Mouse (Mus musculus): ENCODE results near the gene Tnfrsf23.

Tnfrsf23 gene

DNA sequence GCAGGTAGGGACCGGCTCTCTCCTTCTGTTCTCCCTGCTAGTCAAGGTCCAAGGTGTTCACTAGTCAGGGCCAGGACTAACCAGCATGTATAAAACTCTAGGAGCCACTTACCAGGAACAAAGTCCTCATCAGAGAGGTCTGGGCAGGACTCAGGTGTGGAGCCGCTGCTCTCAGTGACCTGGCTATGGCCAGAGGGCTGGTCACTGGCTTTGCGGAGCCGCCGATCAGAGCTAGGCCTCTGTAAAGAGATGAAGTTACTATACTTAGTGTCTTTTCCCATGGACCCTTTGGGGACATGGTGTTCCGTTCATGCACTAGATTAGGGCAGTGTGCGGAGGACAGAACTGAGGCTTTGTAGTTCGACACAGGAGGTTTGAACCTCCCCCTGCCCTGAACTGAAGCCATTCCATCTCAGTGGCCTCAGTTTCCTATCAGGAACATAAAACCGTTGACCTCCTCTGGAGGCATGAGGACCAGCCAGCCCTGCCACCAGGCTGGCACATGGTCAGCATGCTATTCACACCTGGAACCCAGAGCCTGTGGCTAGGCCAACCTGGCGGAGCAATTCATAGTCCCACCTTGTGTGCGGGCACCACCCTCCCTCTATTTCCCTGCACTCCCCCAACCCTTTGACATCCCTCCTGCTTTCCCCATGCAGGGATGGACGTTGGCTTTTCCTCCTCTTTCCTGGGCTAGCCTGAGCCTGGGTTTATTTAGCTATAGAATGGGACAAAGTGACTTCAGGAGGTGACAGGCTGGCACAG is 7.3 kb upstream of the Tnfrsf23 start:
- TF ChIP-seq GATA4 (IDR thresholded peaks at IDR 0.05; ENCODE audit: insufficient replicate concordance, low read length) = no peak

DNA sequence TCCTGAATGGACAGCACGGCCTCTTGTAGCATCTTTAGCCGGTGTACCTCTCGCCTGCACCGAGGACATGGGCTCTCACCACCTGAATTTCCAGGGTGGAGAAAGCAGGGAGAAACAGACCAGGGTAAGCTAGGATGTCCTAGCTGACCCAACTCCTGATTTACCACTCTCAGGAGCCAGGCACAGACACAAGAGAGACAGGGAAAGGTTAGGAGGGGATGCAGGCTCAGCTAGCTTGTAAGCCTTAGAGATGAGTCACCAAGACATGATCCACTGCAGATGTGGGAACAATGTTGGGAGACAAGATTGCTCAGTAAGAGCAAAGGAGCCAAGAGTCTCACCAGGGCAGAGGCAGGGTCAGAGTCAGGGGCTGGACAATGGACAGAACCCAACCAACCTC is 6.2 kb upstream of the Tnfrsf23 start:
- no peak for TF ChIP-seq GATA4 (IDR thresholded peaks at IDR 0.05; ENCODE audit: insufficient replicate concordance, low read length)

DNA sequence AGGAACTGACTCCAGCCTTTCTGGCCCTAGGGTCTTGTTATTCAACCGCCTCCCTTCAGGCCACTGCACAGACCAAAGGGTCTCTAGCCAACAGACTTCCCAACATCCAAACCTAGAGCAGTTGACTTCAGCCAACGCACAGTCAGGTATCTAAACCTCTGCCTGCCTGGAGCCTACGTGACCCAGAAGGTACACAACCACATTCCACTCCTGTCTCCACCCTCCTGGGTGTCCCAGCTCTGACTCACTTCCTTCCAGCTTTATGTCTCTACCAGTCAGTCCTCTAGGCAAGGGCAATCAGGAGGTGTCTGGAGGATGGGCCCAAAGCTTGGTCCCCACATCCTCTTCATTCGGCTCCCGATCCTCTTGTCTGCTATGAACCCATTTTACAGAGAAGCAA is 5.5 kb upstream of the Tnfrsf23 start:
- no peak for TF ChIP-seq GATA4 (IDR thresholded peaks at IDR 0.05; ENCODE audit: insufficient replicate concordance, low read length)

DNA sequence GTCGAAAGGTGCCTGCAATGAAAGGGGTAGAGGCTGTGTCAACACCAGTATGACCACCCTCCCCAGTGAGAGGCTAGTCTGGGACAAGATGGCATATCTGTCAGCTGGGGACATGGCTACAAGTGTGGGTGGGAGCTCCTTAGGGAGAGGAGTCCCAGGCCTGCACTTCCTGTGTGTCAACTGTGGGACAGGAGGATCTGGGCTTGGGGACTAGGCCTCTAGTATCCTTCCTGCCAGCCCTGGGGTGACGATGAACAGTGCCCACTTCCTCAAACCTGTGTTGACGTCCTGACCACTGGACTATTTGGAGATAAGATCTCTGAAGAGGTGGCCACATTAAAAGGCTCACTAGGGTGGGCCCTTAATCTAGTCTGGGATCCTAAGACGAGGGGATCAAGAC is 4.3 kb upstream of the Tnfrsf23 start:
- TF ChIP-seq GATA4 (IDR thresholded peaks at IDR 0.05; ENCODE audit: insufficient replicate concordance, low read length) = no peak

DNA sequence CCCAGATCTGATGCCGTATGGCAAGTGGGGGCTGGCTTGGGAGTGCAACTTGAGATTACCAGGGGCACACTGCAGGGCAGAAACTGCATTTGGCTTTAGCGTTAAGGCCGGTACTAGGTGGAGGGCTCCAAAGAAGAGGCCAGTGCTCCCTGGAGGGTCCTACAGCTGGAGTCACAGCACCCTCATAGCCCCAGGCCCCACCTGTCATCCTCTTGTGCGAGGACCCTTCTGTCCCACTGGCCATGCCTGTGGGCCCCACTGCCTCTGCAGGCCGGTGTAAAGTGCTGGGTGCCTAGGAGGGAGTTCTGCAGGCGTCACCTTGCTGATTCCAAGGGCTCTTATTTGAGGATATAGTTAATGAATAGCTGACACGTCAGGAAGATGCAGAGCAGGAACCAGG is 3.8 kb upstream of the Tnfrsf23 start:
- TF ChIP-seq GATA4 (IDR thresholded peaks at IDR 0.05; ENCODE audit: insufficient replicate concordance, low read length) = no peak

DNA sequence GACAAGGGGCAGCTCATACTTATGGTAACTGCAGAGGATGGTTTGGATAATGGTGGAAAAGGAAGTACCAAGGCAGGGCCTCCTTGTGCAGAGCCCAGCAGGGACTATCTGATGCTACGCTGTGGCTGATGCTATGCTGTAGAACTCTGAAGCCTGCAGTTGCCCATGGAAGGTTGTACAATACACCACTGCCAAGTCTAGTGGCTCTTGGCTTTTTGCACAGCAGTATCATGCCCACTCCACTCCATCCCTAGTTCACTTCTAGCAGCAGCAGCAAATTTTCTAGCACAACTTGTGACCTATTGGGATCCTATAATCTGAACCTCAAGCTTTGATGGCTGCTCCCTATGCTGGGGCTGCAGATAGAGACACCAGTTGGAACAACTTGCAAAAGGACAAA is 4.1 kb downstream of the Tnfrsf23 start:
- no peak for TF ChIP-seq GATA4 (IDR thresholded peaks at IDR 0.05; ENCODE audit: insufficient replicate concordance, low read length)

DNA sequence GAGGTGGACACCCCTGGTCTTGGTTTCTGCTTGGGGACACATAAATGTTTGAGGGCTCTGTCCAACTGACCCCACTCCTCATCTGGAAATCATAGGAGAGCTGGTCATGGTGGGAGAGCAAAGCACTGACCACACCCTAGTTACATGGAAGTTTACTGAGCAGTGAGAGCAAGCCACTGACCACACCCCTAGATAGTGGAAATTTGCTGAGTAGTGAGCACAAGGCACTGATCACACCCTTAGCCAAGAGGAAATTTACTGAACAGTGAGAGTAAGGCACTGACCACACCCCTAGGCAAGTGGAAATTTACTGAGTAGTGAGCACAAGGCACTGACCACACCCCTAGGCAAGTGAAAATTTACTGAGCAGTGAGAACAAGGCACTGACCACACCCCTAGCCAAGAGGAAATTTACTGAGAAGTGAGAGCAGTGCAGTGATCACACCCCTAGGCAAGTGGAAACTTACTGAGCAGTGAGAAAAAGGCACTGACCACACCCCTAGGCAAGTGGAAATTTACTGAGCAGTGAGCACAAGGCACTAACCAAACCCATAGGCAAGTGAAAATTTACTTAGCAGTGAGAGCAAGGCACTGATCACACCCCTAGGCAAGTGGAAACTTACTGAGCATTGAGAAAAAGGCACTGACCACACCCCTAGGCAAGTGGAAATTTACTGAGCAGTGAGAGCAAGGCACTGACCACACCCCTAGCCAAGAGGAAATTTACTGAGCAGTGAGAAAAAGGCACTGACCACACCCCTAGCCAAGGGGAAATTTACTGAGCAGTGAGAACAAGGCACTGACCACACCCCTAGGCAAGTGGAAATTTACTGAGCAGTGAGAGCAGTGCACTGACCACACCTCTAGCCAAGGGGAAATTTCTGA is 19.0 kb downstream of the Tnfrsf23 start:
- no peak for TF ChIP-seq GATA4 (IDR thresholded peaks at IDR 0.05; ENCODE audit: insufficient replicate concordance, low read length)

DNA sequence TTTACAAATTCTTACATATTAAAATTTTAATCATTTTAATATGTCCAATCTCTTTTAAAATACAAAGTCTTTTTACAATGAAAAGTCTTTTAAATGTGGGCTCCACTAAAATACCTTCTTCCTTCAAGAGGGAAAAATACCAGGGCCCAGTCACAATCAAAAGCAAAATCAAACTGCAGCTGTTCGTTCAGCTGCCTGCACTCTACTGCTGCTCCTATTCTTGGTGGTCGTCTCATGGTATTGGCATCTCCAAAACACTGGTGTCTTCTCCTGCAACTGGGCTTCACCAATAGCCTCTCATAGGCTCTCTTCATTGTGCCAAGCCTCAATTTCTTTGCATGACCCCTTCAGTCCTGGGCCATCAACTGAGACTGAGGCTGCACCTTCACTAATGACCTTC is 22.2 kb downstream of the Tnfrsf23 start:
- no peak for TF ChIP-seq GATA4 (IDR thresholded peaks at IDR 0.05; ENCODE audit: insufficient replicate concordance, low read length)

DNA sequence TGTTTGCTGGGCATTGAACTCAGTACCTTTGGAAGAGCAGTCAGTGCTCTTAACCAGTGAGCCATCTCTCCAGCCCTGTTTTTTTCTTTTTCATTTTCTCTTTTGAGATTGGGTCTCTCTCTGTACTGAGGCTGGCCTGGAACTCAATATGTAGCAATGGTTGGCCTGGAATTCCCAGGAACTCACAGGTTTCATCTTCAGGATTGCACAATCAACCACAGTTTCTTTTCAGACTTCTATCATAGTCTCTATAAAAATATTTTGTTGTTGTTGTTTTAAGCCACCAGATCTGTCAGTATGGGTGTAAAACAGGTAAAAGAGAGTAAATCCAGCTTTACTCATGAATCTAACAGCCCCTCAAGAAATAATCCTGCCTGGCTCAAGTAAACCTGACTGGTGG is 24.9 kb downstream of the Tnfrsf23 start:
- no peak for TF ChIP-seq GATA4 (IDR thresholded peaks at IDR 0.05; ENCODE audit: insufficient replicate concordance, low read length)

DNA sequence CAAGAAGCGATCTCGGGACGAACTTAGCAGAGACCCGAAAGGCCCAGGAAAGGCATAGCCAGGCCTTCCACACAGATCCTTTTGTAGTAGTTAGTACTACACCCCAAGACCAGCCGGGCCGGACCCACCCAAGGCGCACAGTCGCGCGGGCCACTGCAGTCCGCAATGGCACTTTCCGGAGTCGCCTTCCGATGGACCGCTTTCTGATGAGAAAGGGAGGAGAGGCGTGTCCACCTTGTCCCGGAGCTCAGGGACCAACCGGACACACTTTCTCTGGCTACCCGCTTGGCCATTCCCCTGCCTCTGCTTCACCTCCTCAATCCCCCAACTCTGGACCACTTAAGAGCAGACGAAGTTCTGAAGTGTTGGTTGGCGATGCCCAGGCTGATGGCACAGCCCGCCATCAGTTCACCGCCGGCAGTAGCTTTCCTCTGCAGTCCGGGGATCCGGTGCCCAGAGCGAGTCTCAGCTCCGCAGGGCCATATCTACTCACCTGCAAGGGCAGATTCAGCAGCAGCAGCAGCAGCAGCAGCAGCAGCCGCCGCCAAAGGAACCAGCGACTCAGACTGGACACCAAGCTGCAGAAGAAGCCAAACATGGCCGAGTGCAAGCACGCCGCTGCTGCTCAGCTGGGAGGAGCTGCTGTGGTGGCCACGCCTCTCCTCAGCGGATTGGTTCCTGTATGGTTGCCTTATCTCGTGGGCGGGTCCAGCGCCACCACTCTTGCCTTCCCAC is 36.5 kb downstream of the Tnfrsf23 start, which contains the start of gene Tnfrsf22:
Gene Tnfrsf22, minus strand, starts transcription at position 628 of the 735 bp plus-strand sequence.
- TF ChIP-seq GATA4 (IDR thresholded peaks at IDR 0.05; ENCODE audit: insufficient replicate concordance, low read length) = peak; percentile 90; the same call in 1 of the 2 replicates

DNA sequence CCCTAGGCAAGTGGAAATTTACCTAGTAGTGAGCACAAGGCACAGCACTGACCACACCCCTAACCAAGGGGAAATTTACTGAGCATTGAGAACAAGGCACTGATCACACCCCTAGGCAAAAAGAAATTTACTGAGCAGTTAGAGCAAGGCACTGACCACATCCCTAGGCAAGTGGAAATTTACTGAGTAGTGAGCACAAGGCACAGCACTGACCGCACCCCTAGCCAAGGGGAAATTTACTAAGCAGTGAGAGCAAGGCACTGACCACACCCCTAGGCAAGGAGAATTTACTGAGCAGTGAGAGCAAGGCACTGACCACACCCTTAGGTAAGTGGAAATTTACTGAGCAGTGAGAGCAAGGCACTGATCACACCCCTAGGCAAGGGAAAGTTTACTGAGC is 49.0 kb downstream of the Tnfrsf23 start:
- TF ChIP-seq GATA4 (IDR thresholded peaks at IDR 0.05; ENCODE audit: insufficient replicate concordance, low read length) = no peak

DNA sequence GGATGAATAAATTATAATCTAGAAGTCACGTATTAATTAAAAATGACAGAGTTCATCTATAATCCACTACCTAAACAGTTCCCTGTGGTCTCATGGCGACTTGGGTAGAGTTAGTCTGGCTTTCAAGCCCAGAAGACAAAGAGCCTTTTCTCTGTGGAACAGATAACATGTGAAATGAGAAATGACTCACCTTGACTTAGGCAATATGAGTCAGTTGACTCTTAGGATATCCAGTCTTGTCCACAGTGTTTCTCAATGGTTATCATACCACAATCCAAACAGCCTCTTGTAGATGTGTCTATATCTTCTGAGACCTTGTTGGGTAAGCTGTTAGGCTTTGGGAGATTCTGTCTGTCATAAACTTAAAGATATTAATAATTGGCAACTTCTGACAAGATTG is 54.2 kb downstream of the Tnfrsf23 start:
- TF ChIP-seq GATA4 (IDR thresholded peaks at IDR 0.05; ENCODE audit: insufficient replicate concordance, low read length) = no peak

DNA sequence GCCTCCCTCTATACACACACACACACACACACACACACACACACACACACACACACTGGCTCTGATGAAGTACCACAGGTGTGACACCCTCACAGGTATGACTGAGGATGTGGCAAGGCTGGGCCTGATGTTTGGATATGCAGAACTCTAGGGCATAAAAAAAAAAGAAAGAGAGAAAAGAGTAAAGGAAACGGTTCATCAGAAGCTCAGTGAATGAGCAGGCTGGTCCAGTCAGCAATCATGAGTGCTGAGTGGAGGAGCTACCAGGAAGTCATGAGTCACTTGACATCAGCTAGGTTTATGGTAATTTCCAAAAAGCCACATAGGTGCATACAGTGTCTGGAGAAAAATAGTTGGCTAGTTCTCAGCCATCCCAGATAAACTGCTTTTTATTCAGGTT is 56.2 kb downstream of the Tnfrsf23 start:
- no peak for TF ChIP-seq GATA4 (IDR thresholded peaks at IDR 0.05; ENCODE audit: insufficient replicate concordance, low read length)

DNA sequence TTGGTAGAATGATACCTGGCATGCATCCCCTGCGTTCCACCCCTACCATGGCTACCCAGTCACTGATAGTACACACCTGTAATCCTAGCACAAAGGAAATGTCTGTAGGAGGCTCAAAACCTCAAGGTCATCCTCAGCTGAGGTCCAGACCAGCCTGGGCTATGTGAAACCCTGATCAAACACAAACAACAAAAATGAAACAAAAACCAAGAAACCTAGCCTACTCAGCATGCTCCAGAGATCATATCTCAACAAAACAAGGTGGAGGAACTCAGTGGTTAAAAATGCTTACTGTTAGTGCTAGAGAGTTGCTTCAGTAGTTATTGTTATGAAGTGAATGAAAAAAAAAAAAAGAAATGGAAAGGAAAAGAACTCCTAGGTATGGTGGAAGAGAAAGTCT is 57.1 kb downstream of the Tnfrsf23 start, which contains the start of gene Tnfrsf26:
Gene Tnfrsf26, minus strand, starts transcription at position 183 of the 400 bp plus-strand sequence.
- no peak for TF ChIP-seq GATA4 (IDR thresholded peaks at IDR 0.05; ENCODE audit: insufficient replicate concordance, low read length)

DNA sequence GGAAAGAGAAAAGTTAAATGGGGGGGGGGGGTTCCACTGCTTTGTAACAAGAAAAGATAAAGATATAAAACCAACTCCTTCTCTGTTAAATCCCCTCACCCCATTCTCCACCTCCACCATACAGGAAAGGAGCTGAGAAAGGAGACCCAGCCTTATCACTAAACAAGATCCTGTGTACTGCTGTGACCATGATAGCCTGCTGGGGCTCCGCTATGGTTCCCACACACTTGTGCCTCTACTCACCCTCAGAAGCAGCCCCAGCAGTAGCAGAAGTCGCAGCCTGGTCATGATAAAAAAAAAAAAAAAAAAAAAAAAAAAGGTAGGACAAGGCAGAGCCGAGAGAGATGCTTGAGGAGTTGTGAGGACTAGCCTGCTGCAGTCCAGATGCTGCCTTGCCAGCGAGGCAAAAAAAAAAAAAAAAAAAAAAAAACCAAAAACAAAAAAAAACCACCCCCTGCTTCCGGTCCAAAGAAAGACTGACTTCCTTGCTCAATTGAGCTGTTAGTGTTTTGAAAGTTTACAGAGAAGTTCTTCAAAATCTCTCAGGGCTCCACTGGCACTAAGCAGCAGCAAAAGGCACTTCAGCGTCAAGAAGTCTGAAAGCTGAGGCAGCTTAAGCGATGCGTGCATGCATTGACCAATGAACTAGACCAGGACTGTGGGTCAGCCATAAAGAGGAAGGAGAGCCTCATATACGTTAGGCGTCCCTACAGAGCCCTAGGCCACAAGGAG is 58.0 kb downstream of the Tnfrsf23 start:
- peak; percentile 6; the same call in 1 of the 2 replicates for TF ChIP-seq GATA4 (IDR thresholded peaks at IDR 0.05; ENCODE audit: insufficient replicate concordance, low read length)

Data from liver, adult (tissue).